Mouse (Mus musculus) right cerebral cortex, postnatal 14 days (tissue): ENCODE results near the gene Clip3.

Experiments used
- DNase-seq: peaks from one replicate; pipeline ENCODE4 v3.0.0; 2022

Clip3 gene

DNA sequence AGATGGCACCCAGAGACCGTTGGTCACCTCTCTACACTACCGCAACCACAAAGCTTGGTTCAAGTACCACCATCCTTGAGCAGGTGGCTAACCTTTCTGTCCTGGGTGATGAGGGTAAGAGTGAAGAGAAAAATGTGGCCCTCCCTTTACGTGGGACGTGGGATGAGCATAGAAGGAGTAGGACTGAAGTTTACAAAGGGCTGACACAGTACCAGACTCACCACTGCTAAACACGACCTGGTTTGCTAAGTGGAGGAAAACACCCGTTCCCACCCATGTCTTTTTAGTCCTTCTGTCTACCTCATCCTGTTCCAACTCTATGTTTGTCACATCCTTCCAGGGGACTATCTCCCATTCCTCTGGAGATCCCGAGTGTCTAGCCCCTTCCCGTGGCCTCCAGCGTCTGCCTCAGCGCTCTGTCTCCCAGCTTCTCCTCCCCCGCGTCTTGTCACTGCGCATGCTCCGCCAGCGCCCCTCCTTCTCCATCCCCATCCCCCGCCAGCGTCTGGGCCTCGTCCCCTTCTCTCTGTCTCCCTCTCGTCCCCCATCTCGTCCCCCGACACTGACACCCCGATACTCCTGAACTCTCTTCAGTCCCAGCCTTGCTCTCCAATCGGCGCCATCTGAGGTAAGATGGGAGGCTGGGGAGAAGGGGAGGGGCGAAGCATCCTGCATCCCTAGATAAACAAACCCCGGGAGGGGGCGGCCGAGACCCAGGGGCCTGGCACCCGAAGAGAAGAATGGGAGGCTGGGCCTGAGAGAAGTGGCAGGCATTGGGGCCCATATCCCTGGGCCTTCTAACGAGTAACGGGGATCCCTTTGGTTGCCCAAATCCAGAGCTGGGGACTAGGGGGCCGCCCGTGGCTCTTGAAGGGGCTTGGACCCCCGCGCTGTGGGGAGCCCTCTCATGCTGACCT, at the start of gene Clip3:
Gene Clip3, plus strand, starts transcription at position 514 of the 917 bp plus-strand sequence.
- peak; percentile 91 for DNase-seq

DNA sequence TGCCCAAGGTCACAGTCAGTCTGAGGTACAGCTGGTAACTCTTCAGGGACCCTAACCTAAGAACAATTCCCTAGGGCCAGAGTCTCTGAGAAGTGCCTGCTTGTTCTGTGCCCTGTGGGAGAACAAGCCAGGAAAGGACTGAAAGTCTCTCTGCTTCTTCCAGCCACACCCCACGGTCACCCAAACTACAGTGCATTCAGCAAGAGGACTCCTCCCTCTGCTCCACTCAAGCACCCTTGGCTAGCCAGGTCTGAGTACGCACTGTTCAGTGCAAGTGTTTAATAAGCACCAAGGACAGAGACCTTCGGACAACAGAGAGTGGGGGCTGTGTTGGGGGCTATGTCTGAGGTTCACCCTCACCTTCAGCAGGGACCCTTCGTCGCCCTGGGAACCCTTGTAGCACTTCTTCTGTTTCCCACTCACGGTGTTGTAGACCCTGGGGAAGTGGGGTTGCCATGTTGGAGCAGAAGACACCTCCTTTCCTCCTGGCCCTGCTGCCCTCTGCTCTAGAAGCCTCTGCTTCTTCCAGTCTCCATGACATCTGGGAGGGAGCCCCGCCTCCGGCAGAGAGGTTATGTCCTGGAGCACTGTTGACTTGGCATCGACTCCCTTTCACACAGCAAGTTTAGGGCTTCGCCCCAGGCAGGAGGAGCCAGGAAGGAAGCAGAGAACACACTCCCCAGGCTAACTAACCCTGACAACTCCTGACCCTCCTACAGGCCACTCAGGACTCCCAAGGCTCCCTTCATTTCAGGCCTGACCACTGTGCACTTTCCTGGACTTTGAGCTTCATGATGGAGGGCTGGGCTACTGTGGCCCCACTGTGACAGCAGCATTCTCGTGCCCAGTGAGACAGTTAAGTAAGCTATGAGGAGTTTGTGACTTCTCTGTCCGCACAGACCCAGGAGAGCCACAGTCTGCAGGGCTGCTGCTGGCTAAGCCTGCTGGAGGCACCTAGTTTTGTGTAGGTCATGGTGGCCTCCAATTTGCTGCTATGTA, 39.3 kb upstream of the Clip3 start:
- no peak for DNase-seq

DNA sequence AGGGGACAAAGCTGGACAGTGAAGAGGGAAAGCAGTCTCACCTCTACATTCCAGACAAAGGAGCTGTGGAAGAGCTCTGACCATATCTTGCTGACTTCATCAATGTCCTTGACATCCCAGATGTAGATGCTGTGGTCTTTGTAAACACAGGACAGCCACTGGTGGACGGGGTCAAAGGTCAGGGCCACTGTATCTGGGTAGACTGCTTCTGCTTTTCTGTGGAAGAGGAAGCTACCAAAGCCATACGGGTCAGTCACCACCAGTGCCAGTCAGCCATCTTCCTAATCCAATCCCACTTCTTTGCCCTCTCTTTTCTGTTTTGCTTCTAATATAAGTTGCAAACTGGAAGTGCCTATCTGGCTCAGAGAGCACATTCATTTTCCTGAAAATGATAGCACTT, 26.5 kb upstream of the Clip3 start:
- no peak for DNase-seq

DNA sequence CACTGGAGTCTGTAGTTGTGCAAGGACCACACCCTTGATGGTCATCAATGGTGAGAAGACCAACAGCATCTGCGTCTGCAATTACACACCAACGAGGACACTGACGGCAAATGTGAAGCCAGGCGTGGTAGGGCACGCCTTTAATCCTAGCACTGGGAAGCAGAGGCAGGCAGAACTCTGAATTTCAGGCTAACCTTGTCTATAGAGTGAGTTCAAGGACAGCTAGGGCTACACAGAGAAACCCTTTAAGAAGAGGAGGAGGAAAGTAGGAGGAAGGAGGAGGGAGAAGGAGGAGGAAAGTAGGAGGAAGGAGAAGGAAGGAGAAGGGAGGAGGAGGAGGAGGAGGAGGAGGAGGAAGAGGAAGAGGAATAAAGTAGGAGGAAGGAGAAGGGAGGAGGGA, 26.0 kb upstream of the Clip3 start:
- no peak for DNase-seq

DNA sequence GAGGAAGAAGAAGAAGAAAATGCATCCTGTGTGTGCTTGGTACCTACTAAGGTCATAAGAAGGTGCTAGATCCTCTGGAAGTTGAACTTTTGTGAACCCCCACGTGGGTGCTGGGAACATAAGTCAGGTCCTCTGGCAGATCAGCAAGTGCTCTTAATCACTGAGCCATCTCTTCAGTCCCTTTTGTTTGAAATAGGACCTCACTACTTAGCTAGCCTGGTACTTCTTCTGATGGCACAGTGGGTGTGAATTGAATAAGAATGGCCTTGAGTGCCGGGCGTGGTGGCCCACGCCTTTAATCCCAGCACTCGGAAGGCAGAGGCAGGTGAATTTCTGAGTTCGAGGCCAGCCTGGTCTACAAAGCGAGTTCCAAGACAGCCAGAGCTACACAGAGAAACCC, 25.6 kb upstream of the Clip3 start:
- no peak for DNase-seq

DNA sequence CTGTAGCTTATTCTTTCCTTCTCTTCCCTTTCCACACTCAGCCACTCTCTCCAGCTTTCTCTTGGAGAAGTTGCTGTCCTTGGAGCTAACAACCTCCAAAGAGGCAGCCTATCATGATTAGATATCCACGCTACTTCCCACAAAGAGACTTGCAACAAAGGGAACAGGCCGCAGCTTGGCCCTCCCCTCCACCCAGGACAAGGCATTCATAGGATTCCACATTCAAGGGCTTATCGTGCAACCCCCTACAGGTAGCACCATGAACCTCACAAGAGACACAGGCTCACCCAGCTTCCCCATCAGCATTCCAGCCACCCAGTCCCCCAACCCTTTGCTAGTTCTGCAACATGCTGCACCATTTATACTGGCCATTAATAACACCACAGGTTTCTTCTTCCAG, 24.7 kb upstream of the Clip3 start:
- DNase-seq = no peak

DNA sequence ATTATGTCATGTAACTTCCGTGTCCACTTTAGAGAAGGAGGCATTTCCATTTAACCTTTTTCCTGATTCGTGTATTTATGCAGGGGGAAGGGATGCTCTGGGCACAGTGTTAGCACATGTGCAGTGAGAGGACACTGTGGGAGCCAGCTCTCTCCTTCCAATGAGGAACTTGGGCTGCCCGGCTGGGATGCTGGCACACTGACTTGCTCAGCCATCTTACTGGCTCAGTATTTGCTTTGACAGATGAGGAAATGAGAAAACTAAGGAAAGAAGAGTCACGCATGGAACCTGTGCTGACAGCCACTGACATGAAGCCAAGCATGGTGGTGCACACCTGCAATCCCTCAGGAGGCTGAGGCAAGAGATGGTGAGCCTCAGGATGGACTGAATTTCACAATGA, 21.9 kb upstream of the Clip3 start:
- no peak for DNase-seq

DNA sequence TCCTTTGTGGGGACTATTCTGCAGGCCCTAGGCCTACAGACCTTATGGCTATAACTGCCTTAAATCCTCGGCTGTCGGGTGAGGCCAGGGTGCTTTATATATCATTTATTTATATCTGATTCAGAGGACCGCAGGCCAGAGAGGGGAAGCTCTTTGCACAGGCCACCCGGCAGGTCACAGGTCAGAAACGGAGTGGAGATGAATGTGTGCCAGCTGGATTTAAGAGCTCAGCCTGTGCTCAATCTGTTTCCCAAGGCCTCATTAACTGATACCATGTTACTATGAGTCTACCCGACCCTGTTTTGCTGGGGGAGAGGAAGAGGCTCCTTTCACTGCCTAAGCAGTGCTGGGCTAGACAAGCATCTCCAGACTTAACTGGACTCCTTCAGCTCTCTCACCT, 17.1 kb upstream of the Clip3 start:
- no peak for DNase-seq

DNA sequence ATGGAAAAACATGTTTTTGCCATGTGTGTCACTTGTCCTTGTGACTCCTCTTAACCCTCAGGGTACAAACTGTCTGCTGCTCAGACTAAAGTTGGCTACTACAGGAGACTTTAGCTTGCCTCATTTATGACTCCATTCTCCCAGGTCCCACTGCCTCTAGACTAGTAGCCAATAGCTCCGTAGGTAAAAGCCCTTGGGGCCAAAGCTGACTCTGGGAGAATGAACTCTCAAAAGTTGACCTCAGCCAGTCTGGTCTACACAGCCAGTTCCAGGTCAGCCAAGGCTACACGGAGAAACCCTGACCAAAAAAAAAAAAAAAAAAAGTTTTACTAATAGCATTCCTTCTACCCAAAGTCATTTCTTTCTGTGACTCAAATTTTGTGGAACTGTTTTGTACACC, 12.6 kb upstream of the Clip3 start:
- DNase-seq = no peak

DNA sequence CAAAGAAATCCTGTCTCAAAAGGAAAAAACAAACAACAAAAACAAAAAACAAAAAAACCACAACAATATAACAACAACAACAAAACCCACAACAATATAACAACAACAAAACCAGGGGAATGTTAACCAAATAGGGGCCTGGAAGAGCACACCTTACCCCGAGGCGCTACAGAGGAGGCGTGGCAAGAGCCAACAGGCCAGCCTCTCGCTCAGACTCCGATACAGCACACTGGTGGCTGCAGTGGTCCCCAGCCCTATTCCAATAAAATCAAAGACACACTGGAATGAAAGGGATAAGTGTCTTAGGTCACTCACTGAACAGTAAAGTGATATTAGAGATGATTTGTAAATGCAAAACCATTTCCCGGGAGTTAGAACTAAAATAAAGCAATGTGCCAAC, 12.0 kb upstream of the Clip3 start:
- no peak for DNase-seq

DNA sequence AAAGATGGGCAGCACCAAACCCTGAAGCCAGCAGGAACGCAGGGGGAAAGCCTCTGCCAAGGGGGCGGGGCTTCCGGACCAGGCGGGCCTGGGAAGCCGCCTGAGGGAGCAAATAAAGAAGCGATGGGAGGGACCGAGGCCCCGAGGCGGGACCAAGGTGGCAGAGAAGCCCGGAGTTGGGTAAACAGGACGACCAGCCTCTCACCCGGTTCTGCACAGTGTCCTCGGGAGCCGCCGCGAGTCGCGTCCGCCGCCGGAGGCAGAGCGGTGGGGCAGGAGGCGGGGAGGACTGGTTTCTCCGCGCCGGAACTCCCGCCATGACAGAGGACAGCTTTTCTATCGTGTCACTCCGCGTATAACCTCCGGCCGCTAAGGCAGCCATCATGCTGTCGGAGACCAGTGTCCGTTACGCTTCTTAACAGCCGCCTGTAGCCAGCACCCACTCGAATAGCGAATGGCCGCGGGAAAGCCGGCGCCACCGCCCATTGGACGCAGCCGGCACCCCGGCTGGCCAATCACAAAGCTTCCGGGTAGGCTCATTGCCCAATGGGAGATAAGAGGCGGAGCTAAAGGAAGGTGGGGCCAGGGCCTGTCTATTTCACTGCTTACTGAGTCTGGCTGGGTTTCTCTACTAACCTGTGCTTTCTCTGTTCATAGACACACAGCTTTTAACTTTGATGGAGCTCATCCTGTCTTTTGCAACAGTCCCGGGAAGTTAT, 11.4 kb upstream of the Clip3 start, which contains the start of the genes Thap8 and Wdr62:
Gene Thap8, plus strand, starts transcription at position 144 of the 719 bp plus-strand sequence.
Gene Wdr62, minus strand, starts transcription at position 469 of the 719 bp plus-strand sequence.
- peak; percentile 88 for DNase-seq

DNA sequence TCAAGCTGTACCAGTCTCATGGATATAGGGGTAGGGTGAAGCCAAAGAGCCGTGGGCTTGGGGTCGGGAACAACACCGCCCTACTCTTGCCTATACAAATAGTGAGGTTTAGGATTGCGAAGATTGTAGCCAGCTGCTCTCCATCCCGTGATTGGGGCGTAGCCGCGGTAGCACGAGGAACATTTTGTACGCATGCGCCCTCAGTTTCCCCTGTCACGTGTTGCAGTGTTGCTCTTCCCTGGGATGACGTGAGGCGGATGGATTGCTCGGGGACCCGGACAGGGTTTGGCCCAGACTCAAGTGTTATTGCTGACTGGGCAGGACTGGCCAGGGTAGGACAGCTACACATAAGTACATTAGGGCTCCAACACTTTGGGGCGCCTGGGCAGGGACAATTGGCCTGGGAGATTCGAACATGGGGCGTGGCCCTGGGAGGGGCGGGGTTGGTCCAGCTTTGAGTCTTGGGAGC, 10.8 kb upstream of the Clip3 start:
- peak; percentile 85 for DNase-seq

DNA sequence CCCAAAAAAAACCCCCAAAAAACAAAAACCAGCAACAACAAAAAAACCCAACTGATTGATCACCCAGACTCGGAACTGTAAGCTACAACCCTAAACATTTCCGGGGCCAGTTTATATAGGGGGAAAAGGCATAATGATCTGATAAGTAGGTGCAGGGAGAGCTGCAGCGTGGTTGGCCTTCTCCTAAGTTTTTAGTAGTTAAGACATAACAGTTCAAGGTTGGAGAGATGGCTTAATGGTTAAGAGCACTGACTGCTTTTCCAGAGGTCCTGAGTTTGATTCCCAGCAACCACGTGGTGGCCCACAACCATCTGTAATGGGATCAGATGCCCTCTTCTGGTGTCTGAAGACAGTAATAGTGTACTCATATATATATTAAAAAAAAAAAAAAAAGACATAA, 10.0 kb upstream of the Clip3 start:
- DNase-seq = no peak

DNA sequence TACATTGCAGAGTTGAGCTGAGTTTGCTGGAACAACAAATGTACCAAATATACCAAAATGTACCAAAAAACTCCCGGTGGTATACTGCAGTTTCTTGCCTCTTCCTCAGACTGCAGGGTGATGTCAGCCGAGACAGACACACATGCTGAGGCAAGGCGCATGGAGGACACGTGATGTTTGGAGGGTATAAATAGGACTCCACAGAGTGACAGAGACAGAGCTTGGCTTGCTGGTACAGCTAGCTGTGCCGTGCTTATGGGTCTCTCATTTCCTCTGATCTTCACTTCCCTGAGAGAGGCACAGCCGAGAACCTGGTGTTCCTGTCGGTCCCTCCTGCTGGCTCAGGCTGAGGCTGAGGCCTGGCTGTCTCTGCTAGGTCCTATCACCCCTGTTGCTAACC, 8.8 kb upstream of the Clip3 start:
- DNase-seq = no peak

DNA sequence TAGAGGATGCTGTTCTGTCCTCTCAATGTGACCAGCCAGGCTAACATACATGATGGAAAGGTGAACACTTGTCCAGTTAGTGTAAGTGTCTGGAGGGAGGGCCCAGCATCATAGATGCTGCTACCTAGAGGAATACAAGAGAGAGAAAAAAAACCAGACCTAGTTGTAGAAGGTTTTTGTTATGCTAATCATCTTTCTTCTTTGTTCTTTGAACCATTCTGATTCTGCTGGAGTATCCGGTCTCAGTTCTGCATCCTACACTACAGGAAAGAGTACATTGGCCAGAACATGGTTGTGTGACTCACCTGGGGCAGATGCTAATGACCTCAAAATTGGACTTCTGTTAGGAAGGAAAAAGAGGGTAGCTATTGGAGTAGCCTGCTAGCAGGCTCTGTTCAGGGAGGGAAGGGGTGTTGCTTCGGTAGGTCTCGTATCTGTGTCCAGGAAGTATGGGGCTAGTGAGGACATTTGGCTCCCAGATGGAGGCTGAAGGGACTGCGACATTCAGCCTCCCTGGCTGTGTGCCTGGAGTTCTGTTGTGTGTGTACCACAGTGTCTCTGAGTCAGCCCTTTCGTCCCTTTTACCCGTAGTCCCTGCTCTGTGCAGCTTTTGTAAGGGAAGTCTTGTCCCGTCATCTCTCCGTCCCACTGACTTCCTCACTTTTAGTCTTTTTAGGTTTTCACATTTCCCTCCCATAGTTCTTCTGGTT, 4.7 kb upstream of the Clip3 start:
- no peak for DNase-seq

DNA sequence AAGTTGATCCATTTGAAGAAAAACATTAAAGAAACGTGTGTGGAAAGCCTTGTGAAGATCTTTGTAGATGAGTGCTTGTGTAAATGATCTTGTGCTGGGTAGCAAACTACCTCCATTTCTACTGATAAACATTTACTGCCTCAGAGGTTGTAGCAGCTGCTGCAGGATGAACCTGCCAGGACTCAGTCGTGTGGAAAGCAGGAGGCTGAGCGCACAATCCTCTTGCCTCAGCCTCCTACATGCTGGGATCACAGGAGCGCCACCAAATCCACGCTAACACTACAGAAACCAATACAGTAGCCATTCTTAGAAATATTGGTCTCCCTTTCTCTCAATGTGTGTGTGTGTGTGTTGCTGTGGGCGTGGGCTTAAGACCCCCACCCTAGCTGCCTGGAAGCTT, 3.5 kb upstream of the Clip3 start:
- DNase-seq = no peak

DNA sequence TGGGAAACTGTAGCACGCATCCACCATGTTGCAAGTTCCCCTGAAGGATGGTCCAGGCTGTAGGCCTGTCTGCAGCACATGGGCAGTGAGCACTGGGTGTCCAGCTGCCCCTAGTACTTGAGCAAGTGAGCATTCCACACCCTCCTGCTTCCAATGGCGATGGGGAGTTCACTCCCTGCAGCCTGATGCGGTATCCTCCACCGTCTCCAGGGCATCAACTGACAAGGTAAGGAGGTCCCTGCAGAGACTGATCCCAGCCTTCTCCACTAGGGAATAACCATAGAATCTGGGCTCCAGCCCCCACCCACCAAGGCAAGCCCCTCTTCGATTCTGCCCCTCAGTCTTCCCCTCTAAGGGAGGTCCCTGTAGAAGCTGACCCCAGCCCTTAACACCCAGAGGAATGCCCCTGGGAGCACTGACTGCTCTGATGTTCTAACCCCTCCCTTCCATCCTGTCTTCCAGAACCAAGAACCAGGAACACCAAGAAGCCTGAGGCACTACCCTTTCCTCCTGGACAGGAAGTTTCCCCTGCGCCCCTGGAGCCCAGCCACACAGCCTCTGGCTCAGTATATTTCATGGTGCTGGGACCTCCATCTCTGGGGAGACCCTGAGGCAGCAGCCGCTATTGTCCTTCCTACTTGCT, 2.3 kb upstream of the Clip3 start:
- no peak for DNase-seq

DNA sequence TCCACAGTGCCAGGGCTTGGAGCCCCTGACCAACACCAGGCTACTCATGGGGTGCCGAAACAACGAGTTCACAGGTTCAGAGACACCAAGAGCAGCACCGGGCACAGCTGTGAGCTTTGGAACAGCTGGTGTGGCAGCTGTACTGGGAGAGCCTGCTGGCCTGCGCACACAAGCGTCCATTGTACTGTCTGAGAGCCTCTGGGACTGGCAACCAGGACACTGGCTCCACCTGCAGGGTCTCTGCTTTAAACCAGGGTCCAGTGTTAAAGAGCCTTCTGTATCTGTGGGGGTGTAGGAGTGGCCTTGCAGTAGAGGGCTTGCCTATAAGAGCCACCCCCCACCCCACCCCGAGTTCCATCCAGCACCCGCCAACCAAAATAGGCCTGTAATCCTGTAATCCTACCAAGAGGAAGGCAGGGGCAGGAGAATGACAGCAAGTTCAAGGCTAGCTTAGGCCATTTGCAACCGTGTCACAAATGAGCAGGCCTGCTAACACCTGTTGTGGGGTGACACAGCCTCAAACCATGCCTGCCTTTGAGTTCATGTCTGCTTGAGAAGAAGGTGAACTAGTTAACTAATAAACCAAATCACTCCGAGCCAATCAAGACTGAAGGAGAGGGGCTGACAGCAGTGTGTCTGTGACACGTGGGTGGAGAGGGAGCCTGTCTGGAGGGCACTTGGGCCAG, 1.7 kb upstream of the Clip3 start:
- DNase-seq = no peak

DNA sequence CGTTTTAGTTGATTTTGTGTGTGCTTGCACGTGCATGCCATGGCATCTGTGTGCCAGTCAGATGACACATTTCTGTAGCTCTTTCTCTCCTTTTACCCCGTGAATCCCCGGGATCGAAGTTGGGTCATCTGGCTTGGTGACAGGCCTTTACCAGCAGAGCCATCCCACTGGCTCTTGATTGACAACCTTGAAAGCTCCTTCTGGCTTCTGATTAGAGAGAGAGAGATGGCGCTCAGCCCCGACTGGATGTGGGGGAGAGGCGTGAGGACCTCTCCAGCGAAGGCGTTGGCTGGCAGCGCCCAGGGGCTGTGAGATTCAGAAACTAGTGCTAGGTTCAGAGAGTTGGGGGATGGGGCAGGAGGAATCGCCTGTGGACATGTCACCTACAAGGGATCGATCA, 2.3 kb downstream of the Clip3 start:
- peak; percentile 51 for DNase-seq

DNA sequence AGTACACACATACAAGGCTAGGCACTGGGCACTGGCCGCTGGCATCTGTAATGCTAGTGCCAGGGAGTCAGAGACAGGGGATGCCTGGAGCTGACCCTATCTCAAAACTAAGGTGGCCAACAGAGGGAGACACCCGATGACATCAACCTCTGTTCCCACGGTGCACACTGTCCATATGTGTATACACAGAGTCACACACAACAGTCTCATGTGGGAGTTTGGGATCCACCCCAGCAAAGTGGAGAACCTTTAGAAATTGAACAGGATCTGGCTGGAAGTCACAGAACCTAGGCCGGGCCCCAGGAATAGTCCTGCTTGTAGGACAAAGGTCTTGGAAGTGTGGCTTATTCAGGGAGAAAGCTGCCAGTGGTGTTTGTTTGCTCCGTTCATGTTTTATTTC, 2.8 kb downstream of the Clip3 start:
- no peak for DNase-seq

DNA sequence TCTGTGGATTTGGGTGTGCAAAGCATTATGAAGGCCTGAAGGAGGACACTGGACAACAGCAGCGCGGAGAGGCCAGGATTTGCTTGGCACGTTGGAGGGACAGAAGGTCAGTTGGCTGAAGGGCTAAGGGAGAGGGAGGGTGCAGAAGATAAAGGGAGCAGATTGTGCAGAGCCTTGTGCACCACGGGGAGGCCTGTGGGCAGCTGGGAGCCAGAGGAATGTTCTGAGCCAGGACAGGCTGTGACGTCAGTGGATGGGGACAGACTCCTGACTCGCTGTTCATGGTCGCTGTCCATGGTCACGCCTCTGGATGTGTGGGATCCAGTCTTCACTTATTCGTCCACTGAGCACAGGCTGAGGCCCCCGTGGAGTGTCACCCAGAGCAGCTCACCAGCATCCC, 3.6 kb downstream of the Clip3 start:
- DNase-seq = no peak
